Mouse (Mus musculus) brain, embryonic 14.5 days (tissue): Measurements from ENCODE around the gene Cyp2w1.
"Not testable (repeated sequence)": the region's sequence is repeated elsewhere in the genome, so short reads cannot be mapped to it uniquely, and the experiment has no call there.

ENCODE experiments used
- CTCF ChIP-seq: fragments of 200-500 bp; IDR thresholded peaks from 2 replicates; pipeline ENCODE4 v1.5.1; 2012; ENCODE audit warnings: inconsistent platforms, mild to moderate bottlenecking, moderate library complexity, borderline replicate concordance; ENCODE audit not compliant: insufficient read depth, insufficient read length; ENCODE audit errors: extremely low read depth
- POLR2A ChIP-seq: fragments of 200-500 bp; IDR thresholded peaks from 2 replicates; pipeline ENCODE4 v1.6.1; 2012; ENCODE audit warnings: mild to moderate bottlenecking, inconsistent platforms, borderline replicate concordance; ENCODE audit not compliant: poor library complexity, insufficient read depth, insufficient read length, severe bottlenecking; ENCODE audit errors: extremely low read depth

GRCm38 (mm10) chr5:139390324-139391119, 38.1 kb downstream of the Cyp2w1 start:
- TF ChIP-seq POLR2A, CTCF: not testable (repeated sequence)
